Mouse (Mus musculus): Measurements from ENCODE around the gene Ccdc186. TPM values are rescaled to one million over a fixed set of nuclear protein-coding genes. Genes with fewer than 3 reads are reported as not detected.

Gene Ccdc186
- 10 to 100 TPM; 18.8 to 19.2 TPM for total RNA-seq (2021)
- long read RNA-seq, experiment 1, partial matches to known transcripts: 0 of 7 reads
- long read RNA-seq, experiment 1, other reads (novel, unspliced or antisense): 7 of 7 reads
- long read RNA-seq, experiment 2, full-length matches to known transcripts: 2 of 6 reads
- long read RNA-seq, experiment 2, partial matches to known transcripts: 2 of 6 reads
- long read RNA-seq, experiment 2, other reads (novel, unspliced or antisense): 2 of 6 reads

DNA sequence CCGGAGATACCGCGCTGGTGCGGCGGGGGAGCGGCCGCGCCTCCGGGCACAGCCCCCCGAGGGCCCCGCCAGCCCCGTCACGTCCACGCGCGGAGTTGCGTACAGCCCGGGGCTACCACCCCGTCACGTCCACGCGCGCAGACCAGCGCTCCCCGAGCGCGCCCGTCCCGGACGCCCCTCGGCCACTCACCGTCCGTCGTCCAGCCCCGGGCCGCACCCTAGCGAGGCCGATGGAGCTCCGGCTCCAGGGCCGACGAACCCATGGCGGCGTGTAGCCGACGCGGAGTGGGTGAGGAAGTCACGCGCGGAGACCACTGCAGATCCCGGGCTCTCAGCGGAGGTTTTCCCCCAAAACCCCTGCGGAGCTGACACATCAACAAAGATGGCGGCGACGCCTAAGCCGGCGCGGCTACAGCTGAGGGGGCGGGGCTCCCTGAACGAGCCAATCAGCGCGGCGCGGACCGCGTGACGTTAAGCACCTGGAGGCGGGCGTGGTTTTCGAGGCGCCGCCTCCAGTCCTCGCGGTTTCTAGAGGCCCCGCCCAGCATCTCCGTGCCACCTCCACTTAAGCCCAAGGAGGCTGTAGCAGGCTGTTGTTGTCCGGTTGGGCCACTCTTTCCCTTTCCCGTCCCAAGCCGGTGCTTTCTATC lies at the start of gene Ccdc186:
Ccdc186 (minus strand) TSS at position 393 of the 650 bp plus-strand sequence.
- DNase-seq: peak; percentile 92

DNA sequence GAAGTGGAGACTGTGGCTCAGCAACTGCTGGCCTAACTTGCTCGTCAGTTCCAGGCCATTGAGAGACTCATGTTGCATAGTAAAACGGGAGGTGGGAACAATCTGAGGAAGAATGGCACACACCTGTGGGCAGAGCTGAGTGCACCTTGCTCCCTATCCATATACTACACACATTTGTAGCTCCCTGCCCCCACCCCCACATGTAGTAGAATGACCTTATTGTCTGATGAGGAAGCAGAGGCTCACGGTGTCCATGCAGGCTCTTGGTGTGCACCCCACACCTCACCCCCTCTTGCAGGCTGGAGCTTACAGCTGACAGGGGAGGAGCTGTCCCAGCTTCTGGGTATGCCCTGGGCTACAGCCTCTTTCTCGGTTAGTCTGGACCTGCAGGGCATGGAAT lies 45.7 kb upstream of the Ccdc186 start:
- DNase-seq: no peak

- DNase-seq: no peak
These were observed 34.5 kb upstream of the Ccdc186 start for GRCm38 (mm10) chr19:56856455-56856854.

DNA sequence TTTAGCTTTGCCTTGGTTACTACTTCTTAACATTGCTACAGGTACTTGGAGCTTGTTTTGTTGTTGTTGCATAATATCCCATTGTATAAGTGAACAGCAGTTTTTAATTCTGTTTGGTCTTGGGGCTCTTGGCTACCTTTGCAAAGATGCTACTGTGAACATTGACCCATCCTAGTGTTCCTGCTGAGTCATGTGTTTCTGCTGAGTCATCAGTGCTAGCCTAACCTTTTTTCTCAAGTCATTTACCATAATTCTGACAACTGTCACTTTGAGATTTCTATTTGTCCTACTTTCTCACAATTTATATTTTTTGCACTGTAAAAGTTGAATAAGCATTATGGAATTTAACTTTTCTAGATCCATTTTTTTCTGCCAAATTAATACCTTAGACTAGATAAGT lies 30.6 kb upstream of the Ccdc186 start:
- no peak for DNase-seq

GRCm38 (mm10) chr19:56842974-56843373 lies 21.0 kb upstream of the Ccdc186 start:
- DNase-seq: no peak

GRCm38 (mm10) chr19:56838942-56839706 lies 17.1 kb upstream of the Ccdc186 start:
- peak; percentile 35 for DNase-seq

GRCm38 (mm10) chr19:56835340-56835739 lies 13.3 kb upstream of the Ccdc186 start:
- DNase-seq: no peak

GRCm38 (mm10) chr19:56830163-56830562 lies 8.2 kb upstream of the Ccdc186 start:
- DNase-seq: no peak

- no peak for DNase-seq
These were observed 7.3 kb upstream of the Ccdc186 start for GRCm38 (mm10) chr19:56829267-56829666.

DNA sequence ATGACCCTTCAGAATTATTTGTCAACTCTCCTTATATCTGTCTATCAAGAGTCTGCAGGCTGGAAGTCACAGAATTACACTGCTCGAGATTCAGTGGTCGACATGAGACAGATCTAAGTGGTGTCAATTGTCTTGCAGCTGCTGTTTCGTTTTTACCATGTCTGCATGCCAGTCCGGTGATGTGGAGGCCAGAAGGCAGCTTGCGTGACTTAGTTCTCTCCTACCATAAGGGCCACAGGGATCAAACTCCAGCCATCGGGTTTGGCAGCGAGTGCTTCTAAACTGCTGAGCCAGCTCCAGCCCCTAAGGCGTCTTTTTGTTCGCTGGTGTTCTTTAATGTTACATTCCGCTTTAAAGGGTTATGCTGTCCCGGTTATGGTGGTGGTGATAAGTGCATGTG lies 6.3 kb upstream of the Ccdc186 start:
- no peak for DNase-seq

DNA sequence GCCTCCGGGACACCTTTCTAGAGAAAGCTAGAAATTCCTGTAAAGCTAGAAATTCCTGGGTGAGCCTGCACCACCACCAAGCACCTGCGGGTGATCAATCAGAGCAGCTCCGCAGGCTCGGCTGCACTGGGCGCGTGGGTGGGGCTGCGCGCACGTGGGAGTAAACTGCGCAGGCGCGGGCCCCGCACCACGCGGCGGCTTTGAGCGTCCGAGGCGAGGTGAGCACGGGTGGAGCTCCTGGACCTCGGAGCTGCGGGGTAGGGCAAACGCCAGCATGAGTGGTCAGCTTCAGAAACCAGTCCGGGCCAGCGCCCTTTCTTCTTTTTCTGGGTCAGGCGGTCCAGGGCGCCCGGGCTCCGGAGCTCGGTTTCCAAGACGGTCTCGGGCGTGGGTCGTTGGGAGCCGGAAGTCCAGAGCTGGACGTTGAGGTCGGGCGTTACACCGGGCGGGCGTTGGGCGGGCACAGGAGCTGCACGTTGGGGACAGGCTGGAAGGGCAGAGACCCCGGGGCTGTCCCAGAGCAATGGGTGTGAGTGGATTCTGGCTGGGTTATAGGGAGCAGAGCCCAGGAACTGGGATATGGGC lies 4.1 kb upstream of the Ccdc186 start, which contains the start of gene Tdrd1:
Tdrd1 (plus strand) TSS at position 163 of the 585 bp plus-strand sequence.
- DNase-seq: no peak

DNA sequence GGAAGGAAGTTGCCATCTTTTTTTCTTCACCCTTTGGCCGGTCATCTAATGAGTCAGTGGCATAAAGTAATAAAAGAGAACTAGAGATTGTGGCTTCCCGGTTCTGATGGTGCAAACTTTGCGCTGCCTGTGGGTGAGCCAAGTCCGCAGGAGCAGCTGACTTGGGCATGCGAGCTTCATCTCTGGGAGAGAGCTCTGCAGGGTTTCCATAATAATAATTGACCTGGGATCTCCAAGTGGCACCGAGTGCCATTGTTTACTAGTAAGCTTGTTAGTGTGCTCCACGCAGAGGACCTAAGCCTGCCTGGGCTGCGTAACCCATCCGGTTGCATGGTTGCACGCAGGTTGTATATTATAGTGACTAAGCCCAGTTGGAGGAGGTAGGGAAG lies 452 bp upstream of the Ccdc186 start:
- DNase-seq: no peak

DNA sequence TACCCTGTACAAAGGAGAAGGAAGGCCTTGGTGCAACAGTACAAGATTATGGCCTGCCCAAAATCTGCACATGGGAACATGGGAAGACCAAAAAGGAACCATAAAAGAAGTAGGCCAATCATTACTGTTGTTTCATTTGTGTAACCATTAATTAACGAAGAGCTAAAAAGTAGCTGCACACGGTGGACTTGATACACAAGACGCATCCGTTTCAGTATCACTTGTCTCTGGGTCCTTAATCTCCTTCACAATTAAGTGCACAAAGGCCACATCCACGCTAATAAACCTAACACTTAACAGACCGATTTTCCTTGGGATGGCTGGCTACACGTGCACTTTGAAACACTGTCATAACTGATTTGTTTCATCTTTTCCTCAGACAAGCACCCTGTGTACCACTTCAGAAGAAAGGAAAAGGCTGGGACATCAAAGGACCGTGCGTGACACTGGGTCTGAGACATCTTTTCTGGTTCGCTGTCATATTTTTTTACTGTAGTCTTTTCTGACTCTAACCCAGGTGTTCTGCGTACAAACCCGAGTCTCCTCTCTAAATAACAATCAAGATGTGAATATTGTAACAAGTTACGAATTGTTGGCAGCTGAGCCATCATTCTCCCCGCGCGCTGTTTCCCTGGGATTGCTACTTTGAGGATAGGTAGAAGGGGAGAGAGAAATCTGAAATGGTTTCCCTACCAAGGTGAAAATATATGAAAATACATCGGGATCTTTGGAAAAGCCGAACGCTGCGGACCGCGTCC lies 771 bp downstream of the Ccdc186 start:
- no peak for DNase-seq

GRCm38 (mm10) chr19:56817851-56818526 lies 4.0 kb downstream of the Ccdc186 start:
- DNase-seq: peak; percentile 35

DNA sequence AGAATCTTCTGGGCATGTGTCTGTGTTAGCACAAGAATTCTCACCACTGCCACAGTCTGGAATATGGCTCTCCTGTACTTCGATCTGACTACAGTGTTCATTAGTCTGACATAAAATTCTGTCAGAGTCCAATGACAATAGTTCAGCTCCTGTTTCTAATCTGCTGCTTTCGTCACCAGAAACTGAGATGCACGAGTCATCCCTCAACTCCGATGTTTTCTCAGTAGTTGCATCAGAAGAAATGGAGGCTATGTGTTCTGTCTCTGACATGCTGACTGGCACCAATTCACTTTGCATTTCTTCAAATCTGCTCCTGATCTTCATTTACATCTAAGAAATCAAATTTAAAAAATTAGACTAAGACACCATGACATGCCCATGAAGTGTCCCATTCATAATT lies 8.6 kb downstream of the Ccdc186 start:
- DNase-seq: no peak

- DNase-seq: peak; percentile 48
These were observed 10.4 kb downstream of the Ccdc186 start for GRCm38 (mm10) chr19:56811590-56811989.

- no peak for DNase-seq
These were observed 11.3 kb downstream of the Ccdc186 start for GRCm38 (mm10) chr19:56810641-56811146.

- no peak for DNase-seq
These were observed 13.2 kb downstream of the Ccdc186 start for GRCm38 (mm10) chr19:56808771-56809170.

GRCm38 (mm10) chr19:56807122-56807521 lies 14.9 kb downstream of the Ccdc186 start:
- DNase-seq: no peak

DNA sequence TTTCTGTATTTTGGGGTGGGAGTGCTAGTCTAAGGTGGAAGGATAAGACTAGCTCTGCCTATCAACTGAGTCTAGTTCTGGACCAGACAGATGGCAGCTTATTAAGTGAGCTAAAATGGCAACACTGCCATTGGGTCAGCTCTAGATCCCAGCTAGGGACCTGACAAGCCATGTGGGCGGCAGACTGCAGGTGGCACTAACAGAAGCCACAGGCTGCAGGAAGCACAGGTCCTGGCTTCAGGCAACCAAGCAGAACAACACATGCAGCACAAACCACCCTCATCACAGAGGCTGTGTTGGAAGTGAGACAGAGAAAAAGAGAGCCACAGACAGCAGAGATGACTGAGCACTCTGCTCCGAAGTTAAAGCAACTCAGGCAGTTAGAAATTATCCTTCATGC lies 16.6 kb downstream of the Ccdc186 start:
- DNase-seq: no peak

- DNase-seq: no peak
These were observed 19.6 kb downstream of the Ccdc186 start for GRCm38 (mm10) chr19:56802352-56802746.
